Mouse (Mus musculus) heart, postnatal 0 days (tissue): ENCODE results near the gene Arhgap24. TPM values are rescaled to one million over a fixed set of nuclear protein-coding genes. Genes with fewer than 3 reads are reported as not detected.
A peak's percentile ranks its signal among the peaks of the same experiment; 100 is the strongest.

Experiments used
- ATAC-seq: fragments of 200-750 bp; cut with Nextera tagmentation; 2 replicates; pipeline ENCODE4 v1.8.0; 2017; ENCODE audit warnings: low read depth, moderate number of reproducible peaks, moderate library complexity; ENCODE audit not compliant: insufficient read depth
- DNase-seq: peaks from one replicate; pipeline ENCODE4 v3.0.0-alpha.2; 2016; ENCODE audit warnings: low spot score
- H3K27ac ChIP-seq: fragments of 300-500 bp; sonication (generic); 2 replicates; pipeline ENCODE4 v1.5.1; 2014; ENCODE audit warnings: low read depth, mild to moderate bottlenecking
- H3K27me3 ChIP-seq: fragments of 300-500 bp; sonication (generic); 2 replicates; pipeline ENCODE4 v1.6.1; 2014; ENCODE audit warnings: low read length, mixed read lengths; ENCODE audit not compliant: control insufficient read depth, insufficient read depth
- H3K36me3 ChIP-seq: fragments of 300-500 bp; sonication (generic); replicated peaks from 2 replicates; pipeline ENCODE4 v1.6.1; 2014; ENCODE audit warnings: low read length, mixed read lengths; ENCODE audit not compliant: control insufficient read depth, insufficient read depth
- H3K4me1 ChIP-seq: fragments of 300-500 bp; sonication (generic); 2 replicates; pipeline ENCODE4 v1.6.1; 2014; ENCODE audit warnings: antibody characterized with exemption; ENCODE audit not compliant: control insufficient read depth, insufficient read depth
- H3K4me2 ChIP-seq: fragments of 300-500 bp; sonication (generic); 2 replicates; pipeline ENCODE4 v1.6.1; 2014; ENCODE audit warnings: low read depth, mild to moderate bottlenecking, low read length, moderate library complexity
- H3K4me3 ChIP-seq: fragments of 300-500 bp; sonication (generic); 2 replicates; pipeline ENCODE4 v1.5.1; 2014; ENCODE audit warnings: low read depth, low read length
- H3K9ac ChIP-seq: fragments of 300-500 bp; sonication (generic); replicated peaks from 2 replicates; pipeline ENCODE4 v1.6.1; 2014; ENCODE audit warnings: low read depth, low read length, mixed read lengths
- H3K9me3 ChIP-seq: fragments of 300-500 bp; sonication (generic); replicated peaks from 2 replicates; pipeline ENCODE4 v1.6.1; 2016; ENCODE audit warnings: low read length; ENCODE audit not compliant: control insufficient read depth
- CTCF ChIP-seq: IDR thresholded peaks from 2 replicates; pipeline ENCODE4 v1.5.1; 2016; ENCODE audit warnings: antibody characterized with exemption, control low read depth, low read depth
- EP300 ChIP-seq: IDR thresholded peaks from 2 replicates; pipeline ENCODE4 v1.6.1; 2016; ENCODE audit warnings: antibody characterized with exemption, low read depth
- WGBS: fragments of 180-500 bp; shearing (Covaris S2); extraction: QIAGEN DNeasy Blood & Tissue Kit; methylation state at CpG from one replicate; pipeline ENCODE4 v1.1.7; 2014; 5-methylcytosine and 5-hydroxymethylcytosine counted together
- polyA plus RNA-seq: library from polyadenylated mRNA; unstranded; fragments of >200 nt; fragmentation: Nextera tagmentation; extraction: Ambion mirVana; gene quantifications from 2 replicates; pipeline ENCODE4 v1.2.1, GENCODE M21; 2015
- total RNA-seq: library from RNA; depleted of rRNA; stranded (reverse); fragments of >200 nt; gene quantifications from 2 replicates; pipeline ENCODE4 v1.2.3, GENCODE M21; 2014; ENCODE audit warnings: low replicate concordance

Arhgap24 gene
- total and polyA plus RNA-seq, 2 experiments from 2014 or later: 13.0 to 13.4 TPM

DNA sequence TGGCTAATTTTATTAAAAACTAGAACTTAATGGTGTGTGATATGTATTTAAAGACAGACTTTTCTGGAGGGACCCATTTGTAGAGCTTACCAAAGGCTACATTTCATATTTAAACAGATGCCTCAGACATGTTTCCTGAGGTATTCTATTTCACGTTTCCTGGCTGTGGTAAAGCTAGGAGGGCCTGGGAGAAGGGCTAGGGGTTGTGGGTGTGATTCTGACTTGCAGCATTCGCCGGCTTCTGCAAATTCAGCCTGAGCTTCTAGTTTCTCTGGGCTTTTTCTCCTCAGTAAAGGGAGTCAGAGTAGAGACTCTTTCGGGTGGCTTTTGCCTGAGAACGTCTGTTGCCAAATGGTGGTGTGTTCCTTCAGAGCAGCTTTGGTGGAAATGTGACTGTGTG lies 10.4 kb downstream of the Arhgap24 start:
- Histone ChIP-seq H3K27ac (no peak overlapping the region), H3K9me3 (no peaks in the 10 kb centered on the region)
- ATAC-seq: no peak

DNA sequence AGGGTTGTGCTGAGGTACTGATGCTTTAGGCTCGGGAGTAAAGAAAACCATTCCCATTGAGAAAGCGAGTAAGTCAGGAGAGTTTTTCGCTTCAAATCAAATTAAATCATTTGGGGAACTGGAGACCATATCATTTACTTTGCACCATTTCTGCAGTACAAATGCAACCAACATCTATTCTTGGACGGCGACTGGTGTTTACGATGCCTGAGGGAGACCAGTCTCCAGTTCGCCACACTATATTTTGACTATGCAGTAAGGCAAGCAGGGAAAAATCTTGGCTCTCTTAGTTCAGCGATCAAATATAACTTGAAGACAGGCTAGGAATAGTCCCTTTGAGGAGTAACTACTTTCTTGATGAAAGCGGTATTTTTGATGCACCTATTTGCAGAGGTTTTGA lies 11.0 kb downstream of the Arhgap24 start:
- 81% methylated on average over 9 of the region's 9 CpGs for whole genome bisulfite sequencing
- no peak overlapping the region for H3K4me2 ChIP-seq
- no peak overlapping the region for H3K4me3 ChIP-seq
- no peaks in the 10 kb centered on the region for H3K27me3 ChIP-seq
- no peak overlapping the region for H3K9ac ChIP-seq
- H3K9me3 ChIP-seq: no peaks in the 10 kb centered on the region
- H3K36me3 ChIP-seq: no peaks in the 10 kb centered on the region
- no peak for ATAC-seq
- TF ChIP-seq EP300 (no peak), CTCF (no peak)
- no peak for DNase-seq
- H3K4me1 ChIP-seq: no peaks in the 10 kb centered on the region
- H3K27ac ChIP-seq: no peak overlapping the region

More for the DNA sequence above, 10.4 kb downstream of the Arhgap24 start:
- DNase-seq: no peak
- 55% methylated on average over 5 of the region's 5 CpGs for WGBS
- TF ChIP-seq CTCF (no peak), EP300 (no peak)
- H3K9ac ChIP-seq: no peak overlapping the region
- no peaks in the 10 kb centered on the region for H3K4me1 ChIP-seq
- H3K36me3 ChIP-seq: no peaks in the 10 kb centered on the region
- H3K4me3 ChIP-seq: no peak overlapping the region
- no peak overlapping the region for H3K4me2 ChIP-seq
- no peaks in the 10 kb centered on the region for H3K27me3 ChIP-seq

DNA sequence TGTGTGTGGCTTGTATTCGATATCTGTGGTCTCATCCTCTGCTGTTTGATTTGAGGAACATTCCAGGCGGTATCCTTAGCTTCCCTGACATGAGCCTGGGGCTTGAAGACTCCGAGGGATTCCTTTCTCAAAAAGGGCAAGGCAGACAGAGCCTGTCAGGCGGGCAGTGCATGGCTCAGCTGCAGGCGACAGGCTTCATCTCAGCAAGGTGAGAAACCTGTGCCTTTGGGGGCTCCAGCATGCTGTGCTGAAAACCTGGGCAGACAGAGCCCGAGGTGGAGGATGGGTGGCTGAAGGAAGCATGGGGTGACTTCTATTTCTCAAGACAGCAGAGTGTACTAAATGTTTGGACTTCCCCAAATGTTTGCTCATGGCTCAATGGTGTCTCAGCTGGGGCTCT lies 13.6 kb downstream of the Arhgap24 start:
- Histone ChIP-seq H3K4me3 (no peak overlapping the region), H3K4me2 (no peak overlapping the region), H3K9me3 (no peaks in the 10 kb centered on the region), H3K4me1 (no peaks in the 10 kb centered on the region), H3K9ac (no peak overlapping the region), H3K36me3 (no peaks in the 10 kb centered on the region), H3K27me3 (no peaks in the 10 kb centered on the region), H3K27ac (no peak overlapping the region)
- ATAC-seq: no peak
- DNase-seq: no peak
- TF ChIP-seq EP300: no peak
- no peak for TF ChIP-seq CTCF
- WGBS: 33% methylated on average over 6 of the region's 6 CpGs

- no peak for ATAC-seq
- Histone ChIP-seq H3K4me1 (0 out of 2 replicates have a peak, but pooled peaks cover under 1% of the 10 kb centered on the region), H3K4me2 (no peak overlapping the region), H3K9ac (no peak overlapping the region), H3K9me3 (no peaks in the 10 kb centered on the region), H3K4me3 (no peak overlapping the region), H3K27me3 (no peaks in the 10 kb centered on the region), H3K27ac (no peak overlapping the region), H3K36me3 (no peaks in the 10 kb centered on the region)
- DNase-seq: no peak
- TF ChIP-seq CTCF: no peak
- no peak for TF ChIP-seq EP300
- 59% methylated on average over 3 of the region's 3 CpGs for WGBS
Observed at GRCm38 (mm10) chr5:102497205-102497604, 16.0 kb downstream of the Arhgap24 start.

- H3K4me1 ChIP-seq: peaks cover 5% of the 10 kb centered on the region; the same call in 1 of the 2 replicates
- ATAC-seq: no peak
- no peak overlapping the region for H3K4me2 ChIP-seq
- TF ChIP-seq CTCF (no peak), EP300 (no peak)
- H3K27me3 ChIP-seq: no peaks in the 10 kb centered on the region
- 86% methylated on average over 5 of the region's 5 CpGs for WGBS
- H3K27ac ChIP-seq: no peak overlapping the region
- no peak for DNase-seq
- no peak overlapping the region for H3K9ac ChIP-seq
- no peaks in the 10 kb centered on the region for H3K9me3 ChIP-seq
- H3K36me3 ChIP-seq: no peaks in the 10 kb centered on the region
- H3K4me3 ChIP-seq: no peak overlapping the region
Observed at GRCm38 (mm10) chr5:102498747-102499146, 17.6 kb downstream of the Arhgap24 start.

DNA sequence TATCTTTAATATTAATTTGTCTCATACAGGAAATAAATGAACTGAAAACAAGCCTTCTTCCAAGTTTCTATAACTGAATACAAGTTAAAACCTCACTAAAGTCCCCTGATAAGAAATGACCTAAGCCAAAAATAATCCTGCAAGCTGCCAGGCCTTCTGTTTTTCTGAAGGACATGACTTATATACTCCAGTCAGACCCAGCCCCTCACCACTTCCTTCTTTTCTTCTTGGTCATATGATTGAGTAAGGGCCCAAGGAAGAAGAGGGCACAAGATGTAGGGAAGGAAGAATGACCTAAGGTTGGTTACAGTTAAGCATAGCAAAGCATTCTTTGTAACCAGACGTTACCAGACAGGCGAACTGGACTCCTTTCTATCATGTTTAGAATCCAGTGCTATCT lies 21.1 kb downstream of the Arhgap24 start:
- WGBS: 41% methylated on average over 2 of the region's 2 CpGs
- Histone ChIP-seq H3K4me1 (peaks cover 5% of the 10 kb centered on the region; the same call in 1 of the 2 replicates), H3K36me3 (no peaks in the 10 kb centered on the region), H3K4me3 (no peak overlapping the region), H3K27me3 (no peaks in the 10 kb centered on the region), H3K9ac (no peak overlapping the region), H3K27ac (no peak overlapping the region), H3K9me3 (no peaks in the 10 kb centered on the region), H3K4me2 (no peak overlapping the region)
- ATAC-seq (no peak), DNase-seq (peak; percentile 39)
- TF ChIP-seq CTCF (no peak), EP300 (no peak)
